Mouse (Mus musculus) cerebellum, adult 11-12 months (tissue): ENCODE data around the gene Rprm.

Experiments used
- DNase-seq: peaks from one replicate; pipeline ENCODE4 v3.0.0; 2022

Gene Rprm

GRCm38 (mm10) chr2:54085430-54086087 lies at the start of gene Rprm:
Rprm (minus strand) TSS chr2:54085552.
- DNase-seq = peak; percentile 80

- DNase-seq = no peak
These were observed 34.0 kb upstream of the Rprm start for GRCm38 (mm10) chr2:54119305-54119704.

GRCm38 (mm10) chr2:54118881-54119280 lies 33.5 kb upstream of the Rprm start:
- no peak for DNase-seq

DNA sequence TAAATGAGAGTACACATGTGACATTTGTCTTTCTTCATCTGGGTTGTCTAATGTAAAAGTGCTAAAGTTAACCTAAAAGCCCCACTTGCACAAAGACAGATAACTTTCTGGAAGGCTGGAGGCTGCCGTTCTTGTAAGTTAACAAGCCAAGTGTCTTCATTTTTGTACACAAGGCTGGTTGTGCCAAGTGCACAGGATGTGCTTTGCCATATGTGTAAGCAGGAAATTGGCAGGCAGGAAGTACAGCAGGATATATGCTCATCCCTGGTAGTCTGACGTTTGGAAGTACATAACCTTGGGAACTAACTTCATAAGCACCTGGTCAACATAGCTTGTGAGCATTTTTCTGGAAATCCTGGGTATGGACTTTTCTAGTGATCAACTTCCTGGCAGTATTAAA lies 25.9 kb upstream of the Rprm start:
- no peak for DNase-seq

DNA sequence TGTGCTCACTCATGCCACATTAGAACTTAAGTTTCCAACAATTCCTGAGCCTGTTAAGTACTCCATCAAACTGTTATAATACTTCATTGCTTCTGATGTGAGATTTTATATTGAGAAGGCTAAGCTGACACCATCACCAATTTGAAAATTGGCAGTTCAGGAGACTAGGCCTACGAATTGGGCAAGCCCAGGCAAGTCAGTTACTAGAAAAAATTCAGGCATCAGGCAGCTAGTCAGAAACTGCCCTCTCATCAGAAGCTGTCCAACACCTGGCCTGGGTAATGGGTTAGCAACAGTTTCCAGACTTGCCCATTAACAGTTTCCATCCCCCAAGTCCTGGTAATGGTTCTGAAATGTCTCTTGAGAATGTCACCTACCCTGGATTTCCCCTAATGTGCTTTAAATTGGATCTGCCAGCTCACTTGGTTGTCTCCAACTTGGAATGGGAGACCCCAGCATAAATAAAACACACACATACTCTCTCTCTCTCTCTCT lies 20.9 kb upstream of the Rprm start:
- DNase-seq = no peak

- no peak for DNase-seq
These were observed 14.6 kb upstream of the Rprm start for GRCm38 (mm10) chr2:54099939-54100338.

GRCm38 (mm10) chr2:54092616-54093015 lies 7.3 kb upstream of the Rprm start:
- no peak for DNase-seq

DNA sequence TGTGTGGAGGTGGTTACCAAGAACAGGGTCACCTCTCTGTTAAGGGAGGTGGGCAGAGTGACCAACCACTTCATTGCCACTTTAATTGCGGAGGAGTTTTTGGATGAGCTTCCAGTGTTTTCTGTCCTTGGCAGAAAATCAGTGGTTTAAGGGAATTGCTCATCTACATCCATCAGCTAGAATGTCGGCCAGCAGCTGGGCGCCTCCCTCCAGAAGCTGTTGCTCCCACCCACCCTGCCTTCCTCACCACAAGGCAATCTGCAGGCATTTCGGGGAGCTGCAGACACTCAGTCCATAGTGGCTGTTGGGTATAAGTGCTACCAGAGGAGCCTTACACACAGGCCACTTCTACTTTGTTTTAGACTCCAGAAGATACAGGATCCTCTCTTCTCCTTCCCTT lies 902 bp upstream of the Rprm start:
- DNase-seq = no peak

- DNase-seq = no peak
These were observed 469 bp downstream of the Rprm start for GRCm38 (mm10) chr2:54084737-54085429.

DNA sequence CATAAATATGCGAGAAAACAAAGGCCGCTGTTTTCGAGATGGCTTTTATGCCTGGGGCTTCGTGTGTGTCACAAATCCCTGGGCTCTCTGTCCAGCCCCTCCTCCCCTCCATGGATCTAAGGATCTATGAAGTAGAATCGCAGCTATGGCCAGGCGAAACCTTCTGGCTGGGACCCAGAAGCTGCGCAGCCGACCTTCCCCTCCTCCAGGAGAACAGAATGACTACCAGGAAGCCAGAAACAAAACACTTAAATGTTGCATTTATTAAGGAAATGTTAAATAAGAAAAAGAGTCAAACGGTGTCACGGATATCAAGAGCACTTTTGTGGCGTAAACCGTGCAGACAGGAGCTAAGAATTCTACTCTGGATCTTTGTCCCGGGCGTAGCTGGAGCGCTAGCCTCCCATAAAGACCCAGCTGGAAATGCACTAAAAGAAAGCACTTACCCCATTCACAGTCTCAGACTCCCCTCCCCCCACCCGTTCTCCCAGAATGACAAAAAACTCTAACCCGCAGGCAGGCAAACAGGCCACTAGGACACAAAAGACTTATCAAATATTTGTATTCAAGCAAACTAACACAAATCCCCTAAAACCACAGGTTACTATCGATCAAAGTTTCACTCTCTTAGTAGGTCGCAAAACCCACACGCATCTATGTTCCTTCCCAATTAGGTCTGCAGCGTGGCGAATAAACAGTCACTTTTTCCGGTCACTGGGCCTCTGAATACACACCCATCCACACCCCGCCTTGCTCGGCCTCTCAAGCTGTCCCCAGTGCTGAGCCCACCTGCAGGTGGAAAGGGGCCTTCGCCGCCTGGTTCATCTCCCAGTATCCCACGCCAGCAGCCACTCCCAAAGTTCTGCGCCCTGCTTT lies 1.3 kb downstream of the Rprm start:
- DNase-seq = no peak

DNA sequence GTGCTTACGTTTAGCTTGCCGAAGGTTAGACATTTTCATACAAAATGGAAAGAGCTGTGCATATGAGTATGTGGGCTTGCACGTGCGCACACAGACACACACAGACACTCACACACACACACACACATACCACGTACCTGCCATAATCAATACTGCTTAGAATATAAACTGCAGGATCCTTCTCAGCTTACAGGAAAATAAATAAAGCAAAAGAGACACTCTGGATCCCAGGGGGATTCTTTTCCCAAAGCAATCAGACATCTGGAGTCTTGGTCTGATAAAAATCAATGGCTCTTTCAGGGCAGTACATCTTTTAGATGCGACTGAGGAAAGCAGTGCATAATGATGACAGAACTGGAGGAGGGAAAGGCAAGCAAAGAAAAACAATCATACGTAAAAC lies 6.4 kb downstream of the Rprm start:
- no peak for DNase-seq

GRCm38 (mm10) chr2:54071526-54071925 lies 13.8 kb downstream of the Rprm start:
- DNase-seq = no peak

- no peak for DNase-seq
These were observed 22.9 kb downstream of the Rprm start for GRCm38 (mm10) chr2:54062421-54062820.

- DNase-seq = no peak
These were observed 24.3 kb downstream of the Rprm start for GRCm38 (mm10) chr2:54061039-54061438.
